Mouse (Mus musculus): Measurements from ENCODE around the gene Gramd4.
A peak's percentile ranks its signal among the peaks of the same experiment; 100 is the strongest.

GRCm38 (mm10) chr15:86053890-86054536, 3.5 kb upstream of the Gramd4 start:
- TF ChIP-seq POLR2A (IDR thresholded peaks at IDR 0.05; ENCODE audit: low read depth, low read length) (no peak), CTCF (IDR thresholded peaks at IDR 0.05; ENCODE audit: borderline replicate concordance, insufficient read depth, low read length) (peak; percentile 86)

Measured in embryonic fibroblast, embryonic 13.5 days (primary cell).